Mouse (Mus musculus) layer of hippocampus, adult 9-10 months (tissue): ENCODE data around the gene Acyp2.
A peak's percentile ranks its signal among the peaks of the same experiment; 100 is the strongest.

Source experiments
- DNase-seq: peaks from one replicate; pipeline ENCODE4 v3.0.0; 2022; ENCODE audit warnings: low spot score

Gene Acyp2

GRCm38 (mm10) chr11:30578931-30579330 is 70.5 kb downstream of the Acyp2 start:
- no peak for DNase-seq

GRCm38 (mm10) chr11:30572790-30573395 is 76.5 kb downstream of the Acyp2 start:
- DNase-seq: no peak

GRCm38 (mm10) chr11:30570568-30570967 is 78.8 kb downstream of the Acyp2 start:
- no peak for DNase-seq

- DNase-seq: no peak
Observed at GRCm38 (mm10) chr11:30560215-30560614, 89.2 kb downstream of the Acyp2 start.

GRCm38 (mm10) chr11:30553408-30553807 is 96.0 kb downstream of the Acyp2 start:
- DNase-seq: no peak

GRCm38 (mm10) chr11:30517133-30517532 is 132.3 kb downstream of the Acyp2 start:
- no peak for DNase-seq

- no peak for DNase-seq
Observed at GRCm38 (mm10) chr11:30508178-30508577, 141.2 kb downstream of the Acyp2 start.

- DNase-seq: no peak
Observed at GRCm38 (mm10) chr11:30498738-30499355, 150.5 kb downstream of the Acyp2 start.

GRCm38 (mm10) chr11:30497151-30497550 is 152.2 kb downstream of the Acyp2 start:
- no peak for DNase-seq

GRCm38 (mm10) chr11:30491515-30492260 is 157.7 kb downstream of the Acyp2 start:
- no peak for DNase-seq

- no peak for DNase-seq
Observed at GRCm38 (mm10) chr11:30488183-30488582, 161.2 kb downstream of the Acyp2 start.

GRCm38 (mm10) chr11:30483286-30483685 is 166.1 kb downstream of the Acyp2 start:
- no peak for DNase-seq

- DNase-seq: peak; percentile 68
Observed at GRCm38 (mm10) chr11:30471751-30472593, 177.4 kb downstream of the Acyp2 start, which contains the start of gene 4930505A04Rik. TSS of gene 4930505A04Rik (minus strand) at chr11:30471827.

GRCm38 (mm10) chr11:30471187-30471586 is 178.2 kb downstream of the Acyp2 start:
- no peak for DNase-seq
